ENCODE assay signal across 11 mouse cellular contexts in genomic region chr19:11107746-11108145, GRCm38 (mm10). TPM values are rescaled to one million over a fixed set of nuclear protein-coding genes. Genes with fewer than 3 reads are reported as not detected.
DNase-seq lines count a peak whose midpoint lies in the region; ATAC-seq and TF ChIP-seq lines count a peak whose summit lies in the region.
"Had no signal": no experiment of that assay in that cellular context is flagged by ENCODE, and none has a peak within 500 bp of the region (broad histone marks: within the 10 kb centered on the region; RNA-seq: fewer than 3 reads in every experiment).

No protein-coding gene starts in this region.

- no peaks in the 10 kb centered on the region for H3K36me3 ChIP-seq in lung, embryonic 14.5 days (ENCODE audit: insufficient read depth)
- H3K36me3 ChIP-seq: liver, embryonic 13.5 days had no signal

- no peak for ATAC-seq in lung, embryonic 14.5 days (ENCODE audit: insufficient read depth)
- ATAC-seq in erythroblast, adult 5-6 weeks (replicated peaks; ENCODE audit: low FRiP score, poor library complexity, severe bottlenecking): no peak

- no peak overlapping the region for H3K4me2 ChIP-seq in lung, embryonic 14.5 days
- H3K4me2 ChIP-seq: liver, embryonic 13.5 days had no signal

- DNase-seq in kidney, adult 9 months: peak; percentile 5
- DNase-seq in kidney, adult 18-20 months: no peak
- peak; percentile 57 for DNase-seq in adrenal gland, postnatal 14 days
- peak; percentile 17 for DNase-seq in lung, embryonic 14.5 days
- DNase-seq in skeletal muscle tissue, adult 2 months (ENCODE audit: low read depth, low spot score): peak; percentile 65
- no peak for DNase-seq in layer of hippocampus, adult 2 months (ENCODE audit: low spot score in 2 of 2)
- DNase-seq: cerebellum, adult 11-12 months; kidney, postnatal 25 days; liver, embryonic 13.5 days had no signal

- no peak overlapping the region for H3K27ac ChIP-seq in lung, embryonic 14.5 days (ENCODE audit: low read depth)
- H3K27ac ChIP-seq in layer of hippocampus, adult 2 months: no peak overlapping the region
- H3K27ac ChIP-seq: liver, embryonic 13.5 days had no signal

- no peak overlapping the region for H3K9ac ChIP-seq in lung, embryonic 14.5 days
- H3K9ac ChIP-seq: liver, embryonic 13.5 days had no signal

- no peak overlapping the region for H3K4me3 ChIP-seq in lung, embryonic 14.5 days (ENCODE audit: low read depth, low read length)
- H3K4me3 ChIP-seq in layer of hippocampus, adult 2 months: no peak overlapping the region
- H3K4me3 ChIP-seq: liver, embryonic 13.5 days had no signal

- 64% methylated on average over 3 of the region's 3 CpGs for WGBS in lung, embryonic 14.5 days

- no peak for TF ChIP-seq CTCF in lung, embryonic 14.5 days (IDR thresholded peaks at IDR 0.05; ENCODE audit: low read depth)
- TF ChIP-seq CTCF in layer of hippocampus, adult 2 months (conservative IDR thresholded peaks at IDR 0.05): no peak

- no peaks in the 10 kb centered on the region for H3K9me3 ChIP-seq in lung, embryonic 14.5 days (ENCODE audit: low read depth, low read length)
- H3K9me3 ChIP-seq: liver, embryonic 13.5 days had no signal

- no peaks in the 10 kb centered on the region for H3K27me3 ChIP-seq in lung, embryonic 14.5 days (ENCODE audit: insufficient read depth, low read length)
- H3K27me3 ChIP-seq: liver, embryonic 13.5 days had no signal

- H3K4me1 ChIP-seq in lung, embryonic 14.5 days (ENCODE audit: insufficient read depth): no peaks in the 10 kb centered on the region
- H3K4me1 ChIP-seq: liver, embryonic 13.5 days had no signal

RNA-seq across cellular contexts. Expression of gene 1700017D01Rik, which starts 22.9 kb away (rescaled TPM):
- not detected in 2 replicates for total RNA-seq in adrenal gland, postnatal 14 days (2021)
- not detected in 2 replicates for polyA plus RNA-seq in lung, embryonic 14.5 days (2014; fragmentation: Nextera tagmentation; extraction: Ambion mirVana)
- not detected in 2 replicates for total RNA-seq in erythroblast, adult 5-6 weeks (2015; ENCODE audit: low replicate concordance)
- 0.14 TPM in 1 of 2 replicates, not detected in the other for total RNA-seq in erythroblast, adult 5-6 weeks (2017; ENCODE audit: low replicate concordance)
- total RNA-seq in layer of hippocampus, adult 2 months (2021): not detected
- polyA plus RNA-seq: heart, embryonic 16.5 days; liver, embryonic 13.5 days had no signal

RNA-seq across cellular contexts. Expression of gene Ms4a8a, which starts 26.8 kb away (rescaled TPM):
- 1.5 and 2.5 TPM in 2 replicates for total RNA-seq in adrenal gland, postnatal 14 days (2021)
- polyA plus RNA-seq in lung, embryonic 14.5 days (2014; fragmentation: Nextera tagmentation; extraction: Ambion mirVana): 0.18 TPM in 1 of 2 replicates, not detected in the other
- total RNA-seq in erythroblast, adult 5-6 weeks (2015; ENCODE audit: low replicate concordance): 5.4 and 9.6 TPM in 2 replicates
- total RNA-seq in erythroblast, adult 5-6 weeks (2017; ENCODE audit: low replicate concordance): 0.34 and 5.2 TPM in 2 replicates
- under 1 TPM in 1 of 2 experiments, not detected in 1; 0.36 TPM for total RNA-seq in layer of hippocampus, adult 2 months (2021)
- polyA plus RNA-seq: liver, embryonic 13.5 days had no signal

RNA-seq across cellular contexts. Expression of gene 1700025F22Rik, which starts 57.4 kb away (rescaled TPM):
- not detected in 2 replicates for total RNA-seq in adrenal gland, postnatal 14 days (2021)
- polyA plus RNA-seq in lung, embryonic 14.5 days (2014; fragmentation: Nextera tagmentation; extraction: Ambion mirVana): not detected in 2 replicates
- total RNA-seq in erythroblast, adult 5-6 weeks (2015; ENCODE audit: low replicate concordance): not detected in 2 replicates
- not detected in 2 replicates for total RNA-seq in erythroblast, adult 5-6 weeks (2017; ENCODE audit: low replicate concordance)
- total RNA-seq in layer of hippocampus, adult 2 months (2021): not detected
- polyA plus RNA-seq: heart, embryonic 16.5 days; liver, embryonic 13.5 days had no signal

Comparison
In these comparisons a context has a peak if more than half of its experiments do, and no peak if none do; other contexts are left out.
1. DNase-seq: peak in kidney, adult 9 months (single experiment), adrenal gland, postnatal 14 days (single experiment), lung, embryonic 14.5 days (single experiment) and skeletal muscle tissue, adult 2 months (single experiment); none in kidney, adult 18-20 months (single experiment) and layer of hippocampus, adult 2 months (0 of 2).